Mouse (Mus musculus) limb, embryonic 12.5 days (tissue): ENCODE measurements at regions not wholly inside any gene's neighbourhood (a gene's known extent, or its start where the extent isn't known, plus 50 kb on each side); places are given as distances from the start of the nearest gene placed in this dataset.
"Not testable (repeated sequence)": the region's sequence is repeated elsewhere in the genome, so short reads cannot be mapped to it uniquely, and the experiment has no call there.

Experiments
- ATAC-seq: fragments of 200-750 bp; cut with Nextera tagmentation; 2 replicates; pipeline ENCODE4 v1.8.0; 2017; ENCODE audit warnings: low read depth, moderate TSS enrichment; ENCODE audit not compliant: insufficient number of reproducible peaks, insufficient read depth, low FRiP score, low TSS enrichment
- H3K27ac ChIP-seq: fragments of 300-500 bp; sonication (generic); 2 replicates; pipeline ENCODE4 v1.5.1; 2016; ENCODE audit warnings: mild to moderate bottlenecking, moderate library complexity
- H3K27me3 ChIP-seq: fragments of 300-500 bp; sonication (generic); 2 replicates; pipeline ENCODE4 v1.6.1; 2016; ENCODE audit warnings: mild to moderate bottlenecking, moderate library complexity
- H3K36me3 ChIP-seq: fragments of 300-500 bp; sonication (generic); 2 replicates; pipeline ENCODE4 v1.6.1; 2016; ENCODE audit warnings: mild to moderate bottlenecking, moderate library complexity
- H3K4me1 ChIP-seq: fragments of 300-500 bp; sonication (generic); replicated peaks from 2 replicates; pipeline ENCODE4 v1.6.1; 2016
- H3K4me2 ChIP-seq: fragments of 300-500 bp; sonication (generic); 2 replicates; pipeline ENCODE4 v1.6.1; 2016; ENCODE audit warnings: mild to moderate bottlenecking, moderate library complexity
- H3K4me3 ChIP-seq: fragments of 300-500 bp; sonication (generic); replicated peaks from 2 replicates; pipeline ENCODE4 v1.5.1; 2016; ENCODE audit warnings: mild to moderate bottlenecking
- H3K9ac ChIP-seq: fragments of 300-500 bp; sonication (generic); replicated peaks from 2 replicates; pipeline ENCODE4 v1.6.1; 2016; ENCODE audit warnings: mild to moderate bottlenecking, moderate library complexity
- H3K9me3 ChIP-seq: fragments of 300-500 bp; sonication (generic); 2 replicates; pipeline ENCODE4 v1.6.1; 2016; ENCODE audit warnings: mild to moderate bottlenecking, moderate library complexity
- WGBS: fragments of 180-500 bp; shearing (Covaris S2); methylation state at CpG from one replicate; pipeline ENCODE4 v1.1.7; 2016; 5-methylcytosine and 5-hydroxymethylcytosine counted together

- H3K27ac ChIP-seq: no peak overlapping the region
These were observed 91.9 kb upstream of the Klf13 start for GRCm38 (mm10) chr7:64030650-64031049.

GRCm38 (mm10) chr7:64027100-64027499 lies 88.4 kb upstream of the Klf13 start:
- Histone ChIP-seq H3K9ac (no peak overlapping the region), H3K9me3 (no peaks in the 10 kb centered on the region), H3K4me2 (no peak overlapping the region), H3K27ac (no peak overlapping the region), H3K27me3 (no peaks in the 10 kb centered on the region), H3K4me1 (0 out of 2 replicates have a peak, but pooled peaks cover 6% of the 10 kb centered on the region), H3K36me3 (no peaks in the 10 kb centered on the region), H3K4me3 (no peak overlapping the region)
- ATAC-seq: no peak
- WGBS: 84% methylated on average over 7 of the region's 7 CpGs

More at GRCm38 (mm10) chr7:64030650-64031049, 91.9 kb upstream of the Klf13 start:
- H3K4me3 ChIP-seq: no peak overlapping the region
- no peaks in the 10 kb centered on the region for H3K36me3 ChIP-seq
- no peak for ATAC-seq
- H3K9me3 ChIP-seq: no peaks in the 10 kb centered on the region
- H3K4me1 ChIP-seq: no peaks in the 10 kb centered on the region
- H3K9ac ChIP-seq: no peak overlapping the region
- WGBS: 96% methylated on average over 2 of the region's 2 CpGs
- H3K27me3 ChIP-seq: no peaks in the 10 kb centered on the region
- no peak overlapping the region for H3K4me2 ChIP-seq

GRCm38 (mm10) chr7:64025155-64025554 lies 86.4 kb upstream of the Klf13 start:
- H3K4me2 ChIP-seq: no peak overlapping the region
- no peak overlapping the region for H3K27ac ChIP-seq
- H3K36me3 ChIP-seq: no peaks in the 10 kb centered on the region
- no peak overlapping the region for H3K9ac ChIP-seq
- ATAC-seq: no peak
- no peak overlapping the region for H3K4me3 ChIP-seq
- no peaks in the 10 kb centered on the region for H3K27me3 ChIP-seq
- no peaks in the 10 kb centered on the region for H3K9me3 ChIP-seq
- peaks cover 11% of the 10 kb centered on the region for H3K4me1 ChIP-seq
- WGBS: 81% methylated on average over 2 of the region's 2 CpGs

GRCm38 (mm10) chr7:64024253-64024652 lies 85.5 kb upstream of the Klf13 start:
- H3K36me3 ChIP-seq: no peaks in the 10 kb centered on the region
- no peak overlapping the region for H3K9ac ChIP-seq
- H3K4me3 ChIP-seq: no peak overlapping the region
- no peak for ATAC-seq
- 79% methylated on average over 4 of the region's 4 CpGs for WGBS
- H3K27ac ChIP-seq: no peak overlapping the region
- H3K27me3 ChIP-seq: no peaks in the 10 kb centered on the region
- no peaks in the 10 kb centered on the region for H3K9me3 ChIP-seq
- H3K4me2 ChIP-seq: no peak overlapping the region
- H3K4me1 ChIP-seq: peaks cover 11% of the 10 kb centered on the region

GRCm38 (mm10) chr7:64022711-64023468 lies 84.2 kb upstream of the Klf13 start:
- no peak overlapping the region for H3K27ac ChIP-seq
- no peak overlapping the region for H3K4me3 ChIP-seq
- H3K4me2 ChIP-seq: no peak overlapping the region
- H3K27me3 ChIP-seq: no peaks in the 10 kb centered on the region
- H3K4me1 ChIP-seq: peaks cover 11% of the 10 kb centered on the region
- no peak for ATAC-seq
- no peaks in the 10 kb centered on the region for H3K9me3 ChIP-seq
- 59% methylated on average over 7 of the region's 7 CpGs for WGBS
- H3K36me3 ChIP-seq: no peaks in the 10 kb centered on the region
- no peak overlapping the region for H3K9ac ChIP-seq

GRCm38 (mm10) chr7:64021241-64022108 lies 82.8 kb upstream of the Klf13 start:
- H3K27me3 ChIP-seq: no peaks in the 10 kb centered on the region
- no peak for ATAC-seq
- H3K9me3 ChIP-seq: no peaks in the 10 kb centered on the region
- peaks cover 11% of the 10 kb centered on the region for H3K4me1 ChIP-seq
- H3K27ac ChIP-seq: no peak overlapping the region
- WGBS: 64% methylated on average over 9 of the region's 9 CpGs
- no peak overlapping the region for H3K4me3 ChIP-seq
- H3K9ac ChIP-seq: no peak overlapping the region
- no peak overlapping the region for H3K4me2 ChIP-seq
- no peaks in the 10 kb centered on the region for H3K36me3 ChIP-seq

GRCm38 (mm10) chr7:64018107-64018506 lies 79.4 kb upstream of the Klf13 start:
- Histone ChIP-seq H3K36me3 (no peaks in the 10 kb centered on the region), H3K9ac (no peak overlapping the region), H3K27ac (no peak overlapping the region), H3K4me1 (peaks cover 11% of the 10 kb centered on the region), H3K4me3 (no peak overlapping the region), H3K4me2 (no peak overlapping the region), H3K9me3 (no peaks in the 10 kb centered on the region), H3K27me3 (no peaks in the 10 kb centered on the region)
- no peak for ATAC-seq
- WGBS: 76% methylated on average over 3 of the region's 3 CpGs

GRCm38 (mm10) chr7:64016874-64017273 lies 78.2 kb upstream of the Klf13 start:
- Histone ChIP-seq H3K27ac (no peak overlapping the region), H3K4me1 (peaks cover 6% of the 10 kb centered on the region), H3K9ac (no peak overlapping the region), H3K9me3 (no peaks in the 10 kb centered on the region), H3K27me3 (no peaks in the 10 kb centered on the region), H3K4me2 (no peak overlapping the region), H3K4me3 (no peak overlapping the region), H3K36me3 (no peaks in the 10 kb centered on the region)
- ATAC-seq: no peak
- 82% methylated on average over 3 of the region's 3 CpGs for whole genome bisulfite sequencing

- H3K4me1 ChIP-seq, ATAC-seq, H3K9me3 ChIP-seq, H3K4me2 ChIP-seq, H3K36me3 ChIP-seq, H3K27me3 ChIP-seq, H3K27ac ChIP-seq, H3K9ac ChIP-seq, H3K4me3 ChIP-seq: not testable (repeated sequence)
- 82% methylated on average over 2 of the region's 2 CpGs for WGBS
These were observed 76.4 kb upstream of the Klf13 start for GRCm38 (mm10) chr7:64015136-64015535.

- Histone ChIP-seq H3K27me3 (no peaks in the 10 kb centered on the region), H3K4me2 (no peak overlapping the region), H3K36me3 (no peaks in the 10 kb centered on the region), H3K4me3 (no peak overlapping the region), H3K9me3 (no peaks in the 10 kb centered on the region), H3K27ac (no peak overlapping the region), H3K4me1 (no peaks in the 10 kb centered on the region), H3K9ac (no peak overlapping the region)
- ATAC-seq: no peak
- 83% methylated on average over 7 of the region's 7 CpGs for WGBS
These were observed 75.5 kb upstream of the Klf13 start for GRCm38 (mm10) chr7:64014227-64014626.

- H3K4me1 ChIP-seq: no peaks in the 10 kb centered on the region
- no peak for ATAC-seq
- WGBS: 78% methylated on average over 5 of the region's 5 CpGs
These were observed 74.4 kb upstream of the Klf13 start for GRCm38 (mm10) chr7:64013023-64013547.

More at GRCm38 (mm10) chr7:64013023-64013547, 74.4 kb upstream of the Klf13 start:
- Histone ChIP-seq H3K27me3 (no peaks in the 10 kb centered on the region), H3K9ac (no peak overlapping the region), H3K4me3 (no peak overlapping the region), H3K4me2 (no peak overlapping the region), H3K36me3 (no peaks in the 10 kb centered on the region), H3K9me3 (no peaks in the 10 kb centered on the region), H3K27ac (no peak overlapping the region)
